Mouse (Mus musculus) midbrain, embryonic 14.5 days (tissue): Measurements from ENCODE around the gene Ndufa8. TPM values are rescaled to one million over a fixed set of nuclear protein-coding genes. Genes with fewer than 3 reads are reported as not detected.
A peak's percentile ranks its signal among the peaks of the same experiment; 100 is the strongest.

Experiments used
- ATAC-seq: fragments of 200-750 bp; cut with Nextera tagmentation; 2 replicates; pipeline ENCODE4 v1.8.0; 2017; ENCODE audit warnings: moderate number of reproducible peaks, moderate library complexity; ENCODE audit not compliant: low FRiP score, low TSS enrichment
- DNase-seq: peaks from one replicate; pipeline ENCODE4 v3.0.0-alpha.2; 2015
- H3K27ac ChIP-seq: fragments of 300-500 bp; sonication (generic); replicated peaks from 2 replicates; pipeline ENCODE4 v1.5.1; 2014; ENCODE audit warnings: mild to moderate bottlenecking, low read depth, low read length, moderate library complexity
- H3K27me3 ChIP-seq: fragments of 300-500 bp; sonication (generic); 2 replicates; pipeline ENCODE4 v1.6.1; 2014; ENCODE audit warnings: low read length, control low read depth, mixed read lengths; ENCODE audit not compliant: control insufficient read depth, insufficient read depth
- H3K36me3 ChIP-seq: fragments of 300-500 bp; sonication (generic); 2 replicates; pipeline ENCODE4 v1.6.1; 2014; ENCODE audit warnings: low read length, control low read depth; ENCODE audit not compliant: control insufficient read depth, insufficient read depth
- H3K4me1 ChIP-seq: fragments of 300-500 bp; sonication (generic); 2 replicates; pipeline ENCODE4 v1.6.1; 2014; ENCODE audit warnings: mild to moderate bottlenecking, antibody characterized with exemption, low read length, control low read depth; ENCODE audit not compliant: control insufficient read depth, insufficient read depth
- H3K4me2 ChIP-seq: fragments of 300-500 bp; sonication (generic); 2 replicates; pipeline ENCODE4 v1.6.1; 2014; ENCODE audit warnings: mild to moderate bottlenecking, low read length, moderate library complexity
- H3K4me3 ChIP-seq: fragments of 300-500 bp; sonication (generic); replicated peaks from 2 replicates; pipeline ENCODE4 v1.5.1; 2014; ENCODE audit warnings: low read depth, low read length
- H3K9ac ChIP-seq: fragments of 300-500 bp; sonication (generic); replicated peaks from 2 replicates; pipeline ENCODE4 v1.6.1; 2014; ENCODE audit warnings: mild to moderate bottlenecking, low read length, moderate library complexity
- H3K9me3 ChIP-seq: fragments of 300-500 bp; sonication (generic); 2 replicates; pipeline ENCODE4 v1.6.1; 2016; ENCODE audit warnings: low read length, control low read depth, mixed read lengths; ENCODE audit not compliant: control insufficient read depth
- WGBS: fragments of 180-500 bp; shearing (Covaris S2); extraction: QIAGEN DNeasy Blood & Tissue Kit; methylation state at CpG from one replicate; pipeline ENCODE4 v1.1.7; 2014; 5-methylcytosine and 5-hydroxymethylcytosine counted together
- polyA plus RNA-seq: library from polyadenylated mRNA; unstranded; fragments of >200 nt; fragmentation: Nextera tagmentation; extraction: Ambion mirVana; gene quantifications from 2 replicates; pipeline ENCODE4 v1.2.1, GENCODE M21; 2014

Ndufa8 gene
- polyA plus RNA-seq, 1 experiment from 2014 or later: 263 TPM

DNA sequence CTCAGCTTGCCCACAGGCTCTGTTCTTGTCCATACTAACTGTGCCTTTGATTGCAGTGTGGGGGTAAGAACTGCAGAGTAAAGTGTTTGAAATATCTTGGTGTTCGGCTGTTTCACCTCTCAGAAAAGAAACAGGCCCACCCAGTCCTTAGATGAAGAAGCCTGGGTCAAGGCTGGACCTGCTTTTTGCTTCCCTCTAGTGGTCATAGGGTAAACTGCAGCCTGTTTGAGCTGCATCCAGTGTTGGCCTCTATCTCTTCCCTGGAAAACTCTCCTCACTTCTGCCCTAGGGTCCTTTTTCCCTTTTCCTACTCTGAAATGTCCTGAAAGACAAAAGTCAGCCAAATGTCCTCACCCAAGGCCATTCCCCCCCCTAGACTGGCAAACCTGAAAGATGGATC lies 41.1 kb downstream of the Ndufa8 start:
- Histone ChIP-seq H3K27ac (no peak overlapping the region), H3K9me3 (no peaks in the 10 kb centered on the region), H3K27me3 (peaks cover 7% of the 10 kb centered on the region; the same call in 1 of the 2 replicates), H3K4me2 (no peak overlapping the region), H3K9ac (no peak overlapping the region), H3K36me3 (no peaks in the 10 kb centered on the region), H3K4me1 (0 out of 2 replicates have a peak, but pooled peaks cover 5% of the 10 kb centered on the region), H3K4me3 (no peak overlapping the region)
- DNase-seq: peak; percentile 83
- 32% methylated on average over 1 of the region's 1 CpGs for WGBS
- no peak for ATAC-seq

DNA sequence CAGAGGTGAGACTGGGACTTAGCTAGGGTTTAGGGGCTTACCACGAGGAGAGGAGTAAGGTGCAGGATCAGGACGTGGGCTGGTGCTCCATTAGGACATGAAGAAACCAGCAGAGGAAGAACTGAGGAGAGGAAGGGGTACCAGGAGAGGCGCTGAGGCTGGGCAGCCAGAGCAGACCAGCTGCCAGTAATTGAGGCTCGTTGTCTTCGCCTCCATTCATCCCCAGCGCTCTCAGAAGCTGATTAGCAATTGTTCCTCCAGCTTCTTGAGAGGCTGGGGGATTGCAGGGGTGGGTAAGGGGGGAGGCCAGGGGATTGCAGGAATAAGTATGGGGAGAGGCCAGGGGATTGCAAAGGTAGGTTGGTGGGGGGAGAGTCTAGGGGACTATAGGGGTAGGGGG lies 47.0 kb downstream of the Ndufa8 start:
- H3K9me3 ChIP-seq: no peaks in the 10 kb centered on the region
- no peaks in the 10 kb centered on the region for H3K4me1 ChIP-seq
- no peak overlapping the region for H3K4me2 ChIP-seq
- H3K4me3 ChIP-seq: no peak overlapping the region
- ATAC-seq: no peak
- H3K27me3 ChIP-seq: no peaks in the 10 kb centered on the region
- no peak overlapping the region for H3K9ac ChIP-seq
- WGBS: 39% methylated on average over 6 of the region's 6 CpGs
- no peak for DNase-seq
- H3K36me3 ChIP-seq: no peaks in the 10 kb centered on the region
- H3K27ac ChIP-seq: no peak overlapping the region

DNA sequence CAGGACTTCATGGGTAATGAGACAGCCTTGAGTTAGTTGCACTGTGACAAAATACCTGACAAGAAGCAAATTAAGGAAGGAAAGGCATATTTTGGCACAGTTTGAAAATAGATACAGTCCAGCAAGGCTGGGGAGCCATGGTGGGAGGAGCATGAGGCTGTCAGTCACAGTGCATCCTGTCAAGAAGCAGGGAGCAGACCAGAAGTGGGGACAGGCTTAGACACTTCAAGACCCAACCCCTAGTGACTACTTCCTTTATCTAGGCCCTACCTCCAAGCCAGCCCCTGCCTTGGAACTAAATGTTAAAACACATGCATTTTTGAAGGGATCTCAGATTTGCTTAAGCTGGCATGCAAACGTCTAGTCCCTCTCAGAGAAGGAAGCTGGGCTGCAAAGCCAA lies 48.8 kb downstream of the Ndufa8 start:
- Histone ChIP-seq H3K4me3 (no peak overlapping the region), H3K27me3 (no peaks in the 10 kb centered on the region), H3K9me3 (no peaks in the 10 kb centered on the region), H3K9ac (no peak overlapping the region), H3K27ac (no peak overlapping the region), H3K4me1 (no peaks in the 10 kb centered on the region), H3K4me2 (no peak overlapping the region), H3K36me3 (no peaks in the 10 kb centered on the region)
- WGBS: 51% methylated on average over 1 of the region's 1 CpGs
- ATAC-seq (no peak), DNase-seq (no peak)

DNA sequence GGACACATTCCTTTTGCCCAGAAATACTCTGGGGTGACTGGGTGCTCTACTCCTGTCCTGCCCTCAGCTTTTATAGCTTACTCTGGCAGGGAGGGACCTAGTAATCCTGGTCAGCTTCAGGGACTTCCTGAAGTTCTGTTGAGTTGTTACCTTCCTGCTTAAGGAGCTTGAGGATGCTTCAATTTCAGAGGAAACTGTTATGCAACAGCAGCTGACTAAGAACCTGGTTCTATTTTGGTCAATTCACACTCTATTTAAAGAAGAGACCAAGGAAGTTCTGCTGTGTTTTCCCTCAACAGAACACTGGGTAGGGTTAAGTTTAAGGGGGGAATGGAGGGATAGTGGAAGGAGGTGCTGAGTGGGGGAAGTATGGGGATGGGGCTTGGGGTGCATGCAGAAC lies 50.0 kb downstream of the Ndufa8 start:
- Histone ChIP-seq H3K4me2 (no peak overlapping the region), H3K4me1 (no peaks in the 10 kb centered on the region), H3K4me3 (no peak overlapping the region), H3K27ac (no peak overlapping the region), H3K36me3 (no peaks in the 10 kb centered on the region), H3K27me3 (no peaks in the 10 kb centered on the region), H3K9ac (no peak overlapping the region), H3K9me3 (no peaks in the 10 kb centered on the region)
- ATAC-seq (no peak), DNase-seq (no peak)

DNA sequence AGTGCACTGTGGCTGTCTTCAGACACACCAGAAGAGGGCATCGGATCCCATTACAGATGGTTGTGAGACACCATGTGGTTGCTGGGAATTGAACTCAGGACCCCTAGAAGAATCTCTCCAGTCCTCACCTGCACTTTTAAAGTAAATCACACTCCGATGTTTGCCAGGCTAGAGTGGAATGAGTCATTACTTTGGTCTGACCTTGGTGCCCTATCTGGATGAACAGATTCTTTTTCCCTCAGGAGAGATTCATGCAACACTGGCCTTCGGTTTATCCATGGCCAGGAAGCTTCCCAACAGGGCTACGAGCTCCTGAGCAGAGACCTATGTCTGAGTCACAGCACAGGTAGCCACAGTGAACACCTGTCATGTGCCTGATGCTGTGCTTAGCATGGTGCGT lies 50.8 kb downstream of the Ndufa8 start:
- Histone ChIP-seq H3K4me2 (no peak overlapping the region), H3K27me3 (no peaks in the 10 kb centered on the region), H3K9ac (no peak overlapping the region), H3K4me1 (no peaks in the 10 kb centered on the region), H3K36me3 (no peaks in the 10 kb centered on the region), H3K4me3 (no peak overlapping the region), H3K9me3 (no peaks in the 10 kb centered on the region), H3K27ac (no peak overlapping the region)
- DNase-seq (no peak), ATAC-seq (no peak)
- WGBS: 87% methylated on average over 5 of the region's 5 CpGs

DNA sequence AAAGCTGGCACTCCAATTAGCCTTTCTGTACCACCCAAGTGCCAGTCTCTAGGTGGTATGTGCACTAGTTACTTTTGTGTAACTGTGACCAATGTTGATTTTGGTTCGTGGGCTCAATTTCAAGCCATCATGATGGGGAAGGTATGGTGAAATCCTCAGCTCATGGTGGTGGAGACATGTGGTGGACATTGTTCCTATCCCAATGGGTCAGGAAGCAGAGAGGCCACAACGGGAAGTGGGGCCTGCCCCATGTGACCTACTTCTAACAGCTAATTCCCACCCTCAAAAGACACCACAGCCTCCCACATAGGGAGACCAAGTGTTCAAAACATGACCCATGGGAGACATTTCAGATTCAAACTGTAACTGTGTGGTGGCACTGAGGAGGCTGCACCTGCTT lies 52.5 kb downstream of the Ndufa8 start:
- Histone ChIP-seq H3K27me3 (no peaks in the 10 kb centered on the region), H3K36me3 (no peaks in the 10 kb centered on the region), H3K4me3 (no peak overlapping the region), H3K9me3 (no peaks in the 10 kb centered on the region), H3K9ac (no peak overlapping the region), H3K27ac (no peak overlapping the region), H3K4me1 (no peaks in the 10 kb centered on the region), H3K4me2 (no peak overlapping the region)
- WGBS: 84% methylated on average over 2 of the region's 2 CpGs
- DNase-seq (no peak), ATAC-seq (no peak)

DNA sequence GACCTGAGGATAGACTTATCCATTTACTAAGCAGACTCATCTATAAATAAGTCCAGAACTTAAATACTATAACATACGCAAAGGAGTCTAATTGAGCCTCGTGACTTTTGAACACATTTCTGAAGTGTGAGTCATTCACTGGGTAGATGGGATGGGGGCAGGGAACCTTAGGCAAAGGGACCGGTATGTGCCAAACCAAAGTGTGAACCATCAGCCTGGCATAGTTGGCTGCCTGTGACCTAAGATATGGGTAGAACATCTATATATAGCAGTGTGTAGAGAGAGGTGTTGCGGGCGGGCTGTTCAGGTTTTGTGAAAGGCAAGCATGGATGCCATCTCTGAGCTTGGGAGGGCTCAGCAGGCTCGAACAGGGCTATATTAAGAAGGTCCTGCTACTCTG lies 54.9 kb downstream of the Ndufa8 start:
- no peaks in the 10 kb centered on the region for H3K36me3 ChIP-seq
- 89% methylated on average over 6 of the region's 6 CpGs for WGBS
- H3K4me1 ChIP-seq: no peaks in the 10 kb centered on the region
- H3K27me3 ChIP-seq: no peaks in the 10 kb centered on the region
- no peak for DNase-seq
- no peak overlapping the region for H3K9ac ChIP-seq
- no peak for ATAC-seq
- H3K4me2 ChIP-seq: no peak overlapping the region
- H3K4me3 ChIP-seq: no peak overlapping the region
- H3K9me3 ChIP-seq: no peaks in the 10 kb centered on the region
- H3K27ac ChIP-seq: no peak overlapping the region

DNA sequence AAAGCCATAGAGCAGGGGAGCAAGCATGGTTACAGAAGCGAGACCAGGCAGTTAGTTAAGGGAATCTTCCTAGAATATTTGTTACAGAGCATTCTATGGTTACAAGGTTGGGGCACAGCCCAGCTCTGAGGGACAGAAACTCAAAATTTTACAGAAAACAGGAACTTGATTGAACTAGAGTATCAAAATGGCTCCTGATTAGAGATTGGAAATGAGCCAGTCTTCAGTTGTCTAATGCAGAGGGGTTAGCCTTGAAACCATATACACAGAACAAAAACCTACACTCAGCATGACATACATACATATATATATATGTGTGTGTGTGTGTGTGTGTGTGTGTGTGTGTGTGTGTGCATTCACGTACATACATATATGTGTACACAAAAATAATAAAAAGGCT lies 55.7 kb downstream of the Ndufa8 start:
- 93% methylated on average over 2 of the region's 2 CpGs for WGBS
- no peaks in the 10 kb centered on the region for H3K27me3 ChIP-seq
- DNase-seq (no peak), ATAC-seq (no peak)
- no peak overlapping the region for H3K9ac ChIP-seq
- no peak overlapping the region for H3K4me3 ChIP-seq
- H3K9me3 ChIP-seq: no peaks in the 10 kb centered on the region
- H3K36me3 ChIP-seq: no peaks in the 10 kb centered on the region
- no peaks in the 10 kb centered on the region for H3K4me1 ChIP-seq
- no peak overlapping the region for H3K4me2 ChIP-seq
- H3K27ac ChIP-seq: no peak overlapping the region

DNA sequence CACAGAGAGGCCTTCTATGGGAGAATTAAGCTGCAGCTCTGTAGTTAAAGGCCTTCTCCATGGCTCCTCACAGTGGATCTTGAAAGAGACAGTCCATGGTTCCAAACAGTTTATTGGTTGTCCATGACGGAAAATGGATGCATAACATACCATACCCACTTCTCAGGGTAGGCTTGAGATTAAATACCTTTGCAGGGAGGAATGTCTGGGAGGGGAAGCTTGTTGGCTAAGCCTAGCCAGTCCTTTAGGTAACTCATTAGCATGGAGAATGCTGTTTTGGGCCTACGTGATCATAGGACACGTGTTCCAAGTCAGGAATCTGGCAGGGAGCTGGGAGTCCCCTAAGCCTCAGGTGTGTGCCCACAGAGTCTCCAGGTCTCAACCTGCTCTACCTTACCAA lies 56.9 kb downstream of the Ndufa8 start:
- Histone ChIP-seq H3K4me3 (no peak overlapping the region), H3K9me3 (no peaks in the 10 kb centered on the region), H3K36me3 (no peaks in the 10 kb centered on the region), H3K9ac (no peak overlapping the region), H3K27ac (no peak overlapping the region), H3K4me1 (no peaks in the 10 kb centered on the region), H3K27me3 (no peaks in the 10 kb centered on the region), H3K4me2 (no peak overlapping the region)
- 91% methylated on average over 3 of the region's 3 CpGs for WGBS
- ATAC-seq (no peak), DNase-seq (no peak)
